Mouse (Mus musculus) gastrocnemius, adult 2 months (tissue): ENCODE measurements around the gene Cyp2d12. TPM values are rescaled to one million over a fixed set of nuclear protein-coding genes. Genes with fewer than 3 reads are reported as not detected.

Experiments used
- DNase-seq: peaks from one replicate; pipeline ENCODE4 v3.0.0; 2022
- H3K27ac ChIP-seq: fragments of 200-600 bp; 2 replicates; pipeline ENCODE4 v1.8.1; 2022; ENCODE audit warnings: mild to moderate bottlenecking
- H3K4me3 ChIP-seq: fragments of 200-600 bp; 2 replicates; pipeline ENCODE4 v1.8.1; 2022; ENCODE audit warnings: mild to moderate bottlenecking, moderate library complexity
- CTCF ChIP-seq: fragments of 200-600 bp; IDR thresholded peaks from 2 replicates; pipeline ENCODE4 v1.8.1; 2022; ENCODE audit warnings: antibody characterized with exemption, mild to moderate bottlenecking, moderate library complexity
- intact Hi-C: fragments of 180-260 bp; cut with DNase I; formaldehyde crosslinking; loops from one replicate; pipeline ENCODE4 v1.15.1; 2025
- microRNA-seq: library from miRNA; unstranded; fragments of <30 nt; microRNA quantifications from one replicate; pipeline ENCODE4 v1.2.0, GENCODE M21; 2021
- total RNA-seq, 2 experiments: library from RNA; stranded (reverse); gene quantifications; 2 replicates each; pipeline ENCODE4 v1.2.3; 2021

Gene Cyp2d12
- total RNA-seq, 2 experiments from 2014 or later, result not detected

GRCm38 (mm10) chr15:82579071-82579470 lies 24.2 kb downstream of the Cyp2d12 start:
- Histone ChIP-seq H3K4me3 (no peak overlapping the region), H3K27ac (no peak overlapping the region)
- DNase-seq, result no peak
- TF ChIP-seq CTCF, result no peak
- intact Hi-C loops, result no loop called here

- intact Hi-C loops, result no loop called here
- no peak for DNase-seq
- H3K4me3 ChIP-seq, result no peak overlapping the region
- no peak overlapping the region for H3K27ac ChIP-seq
- no peak for TF ChIP-seq CTCF
Observed at GRCm38 (mm10) chr15:82582621-82583020, 27.7 kb downstream of the Cyp2d12 start.

Small RNA genes lying within 50 kb of the gene (microRNA-seq; reads per million reads assigned to microRNA genes)
- gene Gm27924 (not detected), gene Gm28023 (not detected)

Other genes with a start within 250 kb of the Cyp2d12 start
- gene Naga, start 216.1 kb upstream of the Cyp2d12 start, total RNA-seq, result 10 to 100 TPM; 10.5 to 10.9 TPM
- under 1 TPM; 0.26 to 0.61 TPM for gene Pheta2, start 216.1 kb upstream of the Cyp2d12 start, total RNA-seq
- 100 to 1,000 TPM; 134 to 141 TPM for gene Smdt1, start 216.1 kb upstream of the Cyp2d12 start, total RNA-seq
- 100 to 1,000 TPM; 464 to 595 TPM for gene Ndufa6, start 200.8 kb upstream of the Cyp2d12 start, total RNA-seq
- 10 to 100 TPM; 13.1 to 16.4 TPM for gene Cyp2d22, start 174.8 kb upstream of the Cyp2d12 start, total RNA-seq
- gene Cyp2d11, start 161.1 kb upstream of the Cyp2d12 start, total RNA-seq, result not detected
- gene Cyp2d10, start 147.9 kb upstream of the Cyp2d12 start, total RNA-seq, result not detected
- gene Cyp2d9, start 121.6 kb upstream of the Cyp2d12 start, total RNA-seq, result not detected
- gene Cyp2d34, start 65.9 kb downstream of the Cyp2d12 start, total RNA-seq, result not detected
- gene Cyp2d40, start 209.1 kb downstream of the Cyp2d12 start, total RNA-seq, result not detected
- gene Cyp2d26, start 239.2 kb downstream of the Cyp2d12 start, total RNA-seq, result not detected